Mouse (Mus musculus): ENCODE results near the gene Pou3f4.
"Not testable (repeated sequence)": the region's sequence is repeated elsewhere in the genome, so short reads cannot be mapped to it uniquely, and the experiment has no call there.

The Pou3f4 gene

DNA sequence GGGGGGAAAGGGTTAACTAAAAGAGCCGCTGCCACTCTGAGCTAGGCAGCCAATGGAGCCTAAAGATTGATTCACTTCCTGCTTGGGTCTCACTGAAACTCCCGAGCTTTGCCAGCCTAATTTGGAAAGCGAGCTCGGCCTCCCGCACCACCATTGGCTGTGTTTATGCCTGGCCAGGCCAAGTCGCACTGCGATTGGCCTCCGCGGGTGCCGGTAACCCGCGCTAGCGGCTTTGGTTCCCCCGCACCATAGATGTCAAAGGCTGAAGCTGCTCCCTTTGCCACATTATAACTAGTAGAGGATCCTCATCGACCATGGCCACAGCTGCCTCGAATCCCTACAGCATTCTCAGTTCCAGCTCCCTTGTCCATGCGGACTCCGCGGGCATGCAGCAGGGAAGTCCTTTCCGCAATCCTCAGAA is at the start of gene Pou3f4:
TSS of gene Pou3f4 (plus strand) at position 130 of the 421 bp plus-strand sequence.
- in situ Hi-C loops (cut with MboI, MseI), result no loop called here

DNA sequence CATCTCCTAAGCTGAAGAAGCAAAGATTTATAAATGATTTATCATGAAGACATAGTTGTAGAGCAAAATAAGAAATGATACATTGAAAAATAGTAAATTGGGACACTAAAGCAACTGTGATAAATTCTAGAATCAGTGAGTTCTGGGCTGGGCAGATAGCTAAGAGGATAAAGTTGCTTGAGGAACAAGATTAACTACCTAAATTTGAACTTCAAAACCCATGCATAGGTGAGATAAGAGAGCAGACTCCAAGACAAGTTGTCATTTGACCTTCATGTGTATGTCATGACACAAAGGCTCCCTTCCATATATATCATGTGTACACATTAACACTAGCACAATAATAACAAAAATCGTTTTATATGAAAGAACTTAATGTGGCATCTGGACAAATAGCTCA is 48.1 kb upstream of the Pou3f4 start:
- in situ Hi-C loops (cut with MboI, MseI), result no loop called here

DNA sequence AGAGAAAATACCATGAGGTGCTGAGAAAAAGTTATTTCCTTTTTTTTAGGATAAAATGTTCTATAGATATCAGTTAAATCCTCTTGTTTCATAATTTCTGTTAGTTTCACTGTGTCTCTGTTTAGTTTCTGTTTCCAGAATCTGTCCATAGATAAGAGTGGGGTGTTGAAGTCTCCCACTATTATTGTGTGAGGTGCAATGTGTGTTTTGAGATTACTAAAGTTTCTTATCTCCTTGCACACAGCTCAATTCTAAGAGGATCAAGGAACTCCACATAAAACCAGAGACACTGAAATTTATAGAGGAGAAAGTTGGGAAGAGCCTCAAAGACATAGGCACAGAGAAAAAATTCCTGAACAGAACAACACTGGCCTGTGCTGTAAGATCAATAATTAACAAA is 39.3 kb upstream of the Pou3f4 start:
- in situ Hi-C loops (cut with MboI, MseI), result not testable (repeated sequence)

DNA sequence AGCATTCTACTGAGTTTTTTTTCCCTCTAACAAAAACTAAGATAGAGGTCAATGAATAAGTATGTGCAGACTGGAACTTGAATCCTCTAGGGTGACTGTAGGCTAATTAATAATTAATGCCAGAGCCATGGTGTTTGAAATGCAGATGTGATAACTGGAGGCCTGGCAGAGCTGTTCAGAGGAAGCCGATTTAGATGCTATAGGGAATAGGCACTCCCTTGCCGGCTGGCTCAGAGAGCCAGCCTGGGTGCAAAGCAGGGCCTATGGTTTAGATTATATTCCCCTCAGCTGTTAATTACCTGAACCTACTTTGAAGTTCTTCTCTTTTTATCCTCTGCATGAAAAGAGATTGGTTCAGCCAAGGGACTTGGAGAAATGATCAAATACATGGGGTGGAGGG is 11.6 kb upstream of the Pou3f4 start:
- in situ Hi-C loops (cut with MboI, MseI), result no loop called here

DNA sequence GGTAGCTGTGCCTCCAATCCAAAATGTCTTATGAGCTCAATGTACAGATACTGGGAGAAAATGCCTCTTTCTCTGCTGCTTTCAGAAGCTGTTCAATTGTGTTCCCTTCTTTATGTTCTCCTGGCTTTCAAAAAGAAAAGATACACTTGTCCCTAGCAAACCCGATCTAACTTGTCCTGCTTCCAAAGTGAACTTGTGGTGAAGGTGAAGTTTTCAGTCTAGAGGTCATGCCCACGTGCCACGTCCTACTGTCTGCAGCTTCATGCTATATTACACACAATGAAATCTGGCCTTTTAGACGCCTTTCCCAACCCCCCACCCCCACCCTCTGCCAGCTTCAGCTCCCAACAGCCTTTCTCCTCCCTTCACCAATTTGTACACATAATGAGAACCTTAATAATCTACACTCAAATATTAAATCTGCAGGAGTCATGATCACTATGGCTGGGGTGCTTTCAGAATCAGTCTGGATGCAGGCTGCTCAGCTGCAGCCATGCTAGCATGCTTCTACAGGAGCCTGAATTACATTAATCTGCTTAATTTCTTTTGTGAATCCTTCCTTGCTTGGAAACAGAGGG is 4.0 kb upstream of the Pou3f4 start:
- in situ Hi-C loops (cut with MboI, MseI), result no loop called here

DNA sequence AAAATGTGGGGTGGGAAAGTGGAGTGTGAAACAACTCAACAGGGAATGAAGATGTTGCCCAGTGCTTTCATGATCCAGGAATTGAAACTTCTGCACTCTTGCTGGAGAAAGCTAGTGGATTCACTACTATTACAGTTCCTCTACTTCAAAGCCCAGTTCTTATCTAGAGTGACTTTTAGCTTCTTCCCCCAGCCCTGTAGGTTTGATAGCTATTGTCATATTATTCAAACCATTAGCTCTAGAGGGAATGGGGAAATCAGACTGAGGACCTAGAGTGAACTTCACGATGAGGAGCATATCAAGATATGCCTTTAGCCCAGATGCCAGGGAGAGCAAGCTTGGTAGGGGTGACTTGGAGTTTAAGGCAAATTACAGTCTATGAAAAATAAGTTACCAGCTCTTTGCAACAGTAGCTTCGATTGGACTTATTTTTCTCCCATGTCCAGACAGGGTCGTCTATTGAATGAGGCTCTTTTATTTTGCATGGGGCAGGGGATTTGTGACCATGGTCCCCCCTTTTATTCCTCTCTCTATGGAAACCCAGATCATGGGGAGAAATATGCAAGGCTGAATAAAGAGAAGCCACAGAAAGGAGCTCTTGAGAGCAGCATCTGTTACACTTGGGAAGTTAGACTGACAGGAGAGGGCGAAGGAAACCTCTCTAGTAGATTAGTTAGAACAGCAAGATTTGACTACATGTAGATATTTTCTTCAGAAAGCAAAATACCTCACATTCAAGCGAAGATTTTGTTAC is 3.1 kb upstream of the Pou3f4 start:
- in situ Hi-C loops (cut with MboI, MseI), result no loop called here

DNA sequence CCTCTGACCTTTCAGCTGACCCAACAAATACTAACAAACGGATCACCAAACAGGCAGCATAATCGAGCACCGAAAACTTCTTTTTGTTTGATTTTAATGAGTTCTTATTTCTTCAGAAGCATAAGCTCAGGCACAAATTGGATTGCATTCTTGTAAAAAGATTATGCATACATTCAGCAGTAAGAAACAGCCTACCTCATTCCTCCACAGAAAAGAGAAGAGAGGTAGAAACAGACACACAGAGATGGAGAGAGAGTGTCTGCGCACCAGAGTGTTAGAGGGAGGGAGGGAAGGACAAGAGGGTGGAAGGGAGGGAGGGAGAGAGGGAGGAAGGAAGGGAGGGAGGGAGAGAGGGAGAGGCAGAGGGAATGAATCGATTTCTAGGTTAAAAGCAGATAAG is 2.0 kb upstream of the Pou3f4 start:
- in situ Hi-C loops (cut with MboI, MseI), result no loop called here

DNA sequence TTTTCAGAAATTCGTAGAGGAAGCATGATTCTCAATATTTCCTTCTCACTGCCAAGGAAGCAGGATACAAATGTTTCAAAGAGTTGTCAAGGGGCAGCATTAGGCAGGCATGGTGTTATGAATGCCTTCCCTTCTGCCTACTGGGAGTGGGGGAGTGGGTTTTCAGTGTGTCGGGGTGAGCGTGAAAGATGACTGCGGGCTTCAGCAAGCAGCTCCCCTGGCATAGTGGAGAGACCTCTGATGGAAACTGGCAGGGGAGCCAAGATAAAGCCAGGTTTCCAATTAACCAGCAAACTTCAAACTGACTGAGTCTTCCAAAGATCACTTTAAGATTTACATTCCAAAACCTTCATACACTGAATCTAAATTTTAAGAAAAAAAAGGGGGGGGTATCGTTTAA is 679 bp upstream of the Pou3f4 start:
- in situ Hi-C loops (cut with MboI, MseI), result no loop called here

DNA sequence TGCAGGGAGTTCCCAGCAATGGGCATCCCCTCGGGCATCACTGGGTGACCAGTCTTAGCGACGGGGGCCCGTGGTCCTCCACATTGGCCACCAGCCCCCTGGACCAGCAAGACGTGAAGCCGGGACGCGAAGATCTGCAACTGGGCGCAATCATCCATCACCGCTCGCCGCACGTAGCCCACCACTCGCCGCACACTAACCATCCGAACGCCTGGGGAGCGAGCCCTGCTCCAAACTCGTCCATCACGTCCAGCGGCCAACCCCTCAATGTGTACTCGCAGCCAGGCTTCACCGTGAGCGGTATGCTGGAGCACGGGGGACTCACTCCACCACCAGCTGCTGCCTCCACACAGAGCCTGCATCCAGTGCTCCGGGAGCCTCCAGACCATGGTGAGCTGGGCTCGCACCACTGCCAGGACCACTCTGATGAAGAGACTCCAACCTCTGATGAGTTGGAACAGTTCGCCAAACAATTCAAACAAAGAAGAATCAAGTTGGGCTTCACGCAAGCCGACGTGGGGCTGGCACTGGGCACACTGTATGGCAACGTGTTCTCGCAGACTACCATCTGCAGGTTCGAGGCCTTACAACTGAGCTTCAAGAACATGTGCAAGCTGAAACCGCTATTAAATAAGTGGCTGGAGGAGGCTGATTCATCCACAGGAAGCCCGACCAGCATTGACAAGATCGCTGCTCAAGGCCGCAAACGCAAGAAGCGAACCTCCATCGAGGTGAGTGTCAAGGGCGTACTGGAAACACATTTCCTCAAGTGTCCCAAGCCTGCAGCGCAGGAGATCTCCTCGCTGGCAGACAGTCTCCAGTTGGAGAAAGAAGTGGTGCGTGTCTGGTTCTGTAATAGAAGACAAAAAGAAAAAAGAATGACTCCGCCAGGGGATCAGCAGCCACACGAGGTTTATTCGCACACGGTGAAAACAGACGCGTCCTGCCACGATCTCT is 790 bp downstream of the Pou3f4 start:
- in situ Hi-C loops (cut with MboI, MseI), result no loop called here

DNA sequence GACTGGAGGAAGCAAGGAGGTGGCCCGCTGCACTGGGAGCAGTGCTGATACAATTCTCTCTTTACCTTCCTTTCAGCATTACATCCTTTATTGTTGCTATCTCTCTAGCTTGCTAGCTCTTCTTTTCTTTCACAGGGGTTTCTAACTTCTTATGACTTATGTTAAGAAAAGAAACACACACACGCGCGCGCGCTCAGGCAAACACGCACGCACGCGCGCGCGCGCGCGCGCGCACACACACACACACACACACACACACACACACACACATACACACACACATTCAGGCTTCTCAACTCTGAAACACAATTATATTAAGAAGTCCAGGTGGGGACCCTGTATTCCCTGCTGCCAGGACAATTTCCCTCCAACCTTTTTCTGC is 1.5 kb downstream of the Pou3f4 start:
- in situ Hi-C loops (cut with MboI, MseI), result no loop called here

DNA sequence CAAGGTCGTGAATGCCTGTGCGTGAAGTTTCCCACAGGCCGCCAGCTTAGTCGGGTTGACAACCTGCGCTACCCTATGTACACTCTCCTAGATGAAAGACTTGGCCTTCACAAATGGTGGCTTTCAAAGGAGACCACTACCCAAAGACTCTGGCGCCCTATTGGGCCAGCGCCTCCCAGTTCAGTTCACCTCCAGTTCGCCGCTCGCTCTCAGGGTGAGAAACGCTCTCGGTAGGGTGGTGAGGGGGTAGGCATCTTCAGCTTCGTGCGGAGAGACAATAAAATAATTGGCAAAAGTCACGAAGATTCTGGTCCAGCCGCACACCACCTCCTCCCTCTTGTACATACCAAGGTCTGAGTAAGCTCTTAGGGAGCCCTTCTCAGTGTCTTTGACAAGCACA is 2.5 kb downstream of the Pou3f4 start:
- in situ Hi-C loops (cut with MboI, MseI), result no loop called here

DNA sequence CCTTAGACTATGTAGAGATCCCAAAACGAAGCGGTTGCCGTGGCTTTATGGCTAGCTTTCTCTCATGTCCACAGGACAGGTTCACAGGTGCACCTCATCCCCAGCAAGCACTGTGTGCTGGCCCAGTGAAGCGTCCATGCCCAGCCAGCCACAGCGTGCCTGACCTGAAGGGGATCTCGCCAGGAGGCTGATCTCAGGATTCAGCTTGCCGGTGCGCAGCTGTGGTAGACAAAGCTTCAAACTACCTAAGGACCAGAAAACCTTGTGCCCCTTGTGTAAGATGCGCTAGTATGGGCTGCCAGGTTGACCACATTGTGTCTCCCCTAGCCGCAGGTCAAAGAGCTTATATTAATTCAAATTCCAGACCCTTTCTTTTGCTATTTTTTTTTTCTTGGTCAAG is 3.1 kb downstream of the Pou3f4 start:
- in situ Hi-C loops (cut with MboI, MseI), result no loop called here

DNA sequence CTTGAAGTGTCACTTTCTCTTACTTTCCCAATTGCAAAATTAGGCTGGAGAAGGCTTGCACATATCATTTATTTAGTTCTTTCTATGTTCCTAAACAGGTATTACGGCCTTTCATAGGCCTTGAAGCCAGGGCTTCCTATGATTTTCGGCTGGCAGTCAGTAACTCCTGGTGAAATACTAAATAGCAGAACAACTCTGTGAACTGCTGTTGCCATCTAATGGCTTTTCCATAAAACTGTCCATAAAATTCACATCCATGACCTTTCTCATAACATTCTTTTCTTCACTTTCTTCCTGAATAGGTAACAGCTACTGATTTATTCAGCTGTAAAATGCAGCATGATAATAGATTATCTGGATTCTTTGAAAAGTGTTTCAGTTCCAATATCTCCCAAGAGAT is 23.4 kb downstream of the Pou3f4 start:
- in situ Hi-C loops (cut with MboI, MseI), result no loop called here

DNA sequence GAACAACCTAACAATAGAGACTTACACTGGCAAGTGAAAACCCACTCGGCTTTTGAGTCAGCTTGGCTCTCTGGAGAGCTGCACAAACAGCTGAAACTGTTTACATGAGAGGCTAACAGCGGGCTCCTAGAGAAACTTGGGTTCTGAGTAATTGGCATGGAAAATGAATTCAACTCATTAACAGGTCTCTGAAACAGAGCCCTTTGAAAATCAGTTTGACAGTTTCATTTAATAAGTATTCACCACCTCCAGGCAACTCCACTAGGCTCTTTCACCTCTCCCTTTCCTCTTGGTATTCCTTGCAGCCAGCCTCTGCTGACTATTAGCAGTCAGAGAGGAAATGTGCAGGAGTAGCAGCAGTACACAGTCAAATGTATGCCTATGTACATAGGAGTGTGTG is 37.2 kb downstream of the Pou3f4 start:
- in situ Hi-C loops (cut with MboI, MseI), result no loop called here

Data from T-helper 17 cell (primary cell).